Comparison of ENCODE assay signal across 11 mouse cellular contexts in the genomic region with DNA sequence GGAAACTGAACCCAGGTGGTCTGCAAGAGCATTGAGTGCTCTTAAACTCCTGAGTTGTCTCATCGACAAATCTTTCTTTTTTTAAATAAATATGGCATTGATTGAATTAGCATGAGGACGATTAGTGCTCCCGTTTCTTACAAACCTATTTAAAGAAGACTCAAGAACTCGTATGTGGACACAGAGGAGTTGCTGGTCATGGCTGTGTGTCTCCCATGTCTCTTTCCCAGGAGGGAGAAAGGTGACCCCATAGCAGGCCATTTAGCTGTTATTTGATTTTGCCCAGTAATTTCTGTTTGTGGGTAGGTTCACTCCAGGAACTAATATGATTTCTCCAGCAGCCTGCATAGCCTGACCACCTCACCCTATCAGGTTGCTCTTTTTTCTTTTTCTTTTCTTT. TPM values are rescaled to one million over a fixed set of nuclear protein-coding genes. Genes with fewer than 3 reads are reported as not detected.
DNase-seq lines count a peak whose midpoint lies in the region; ATAC-seq and TF ChIP-seq lines count a peak whose summit lies in the region.
"Had no signal": no experiment of that assay in that cellular context is flagged by ENCODE, and none has a peak within 500 bp of the region (broad histone marks: within the 10 kb centered on the region; RNA-seq: fewer than 3 reads in every experiment).

No protein-coding gene starts in this region.

- no peak overlapping the region for H3K4me3 ChIP-seq in kidney, adult 2 months (ENCODE audit: insufficient read depth, low read depth, low read length)
- H3K4me3 ChIP-seq in liver, embryonic 13.5 days (replicated peaks), result peak overlapping the region; percentile 20; the same call in 1 of the 2 replicates

- H3K4me1 ChIP-seq in kidney, adult 2 months (ENCODE audit: control insufficient read depth, insufficient read depth, low read length), result peaks cover 10% of the 10 kb centered on the region; the same call in 1 of the 2 replicates
- H3K4me1 ChIP-seq in liver, embryonic 13.5 days (replicated peaks), result peaks cover 26% of the 10 kb centered on the region

- H3K27ac ChIP-seq in kidney, adult 2 months (ENCODE audit: insufficient read depth, low read depth, low read length), result 0 out of 2 replicates have a peak overlapping the region, but pooled peaks have one; percentile 46
- no peak overlapping the region for H3K27ac ChIP-seq in liver, embryonic 13.5 days
- H3K27ac ChIP-seq: forebrain, embryonic 13.5 days; midbrain, embryonic 12.5 days had no signal

- H3K36me3 ChIP-seq in kidney, adult 2 months (ENCODE audit: control insufficient read depth, insufficient read depth, low read length), result no peaks in the 10 kb centered on the region
- peaks cover 13% of the 10 kb centered on the region for H3K36me3 ChIP-seq in liver, embryonic 13.5 days
- H3K36me3 ChIP-seq: midbrain, embryonic 12.5 days had no signal

- no peak for ATAC-seq in liver, embryonic 13.5 days (ENCODE audit: low read depth)
- ATAC-seq: forebrain, embryonic 13.5 days had no signal

- no peak for TF ChIP-seq POLR2A in kidney, adult 2 months (IDR thresholded peaks at IDR 0.05; ENCODE audit: low read depth, low read length)

- H3K27me3 ChIP-seq in kidney, adult 2 months (replicated peaks; ENCODE audit: control insufficient read depth, insufficient read depth, low read length), result no peaks in the 10 kb centered on the region
- no peaks in the 10 kb centered on the region for H3K27me3 ChIP-seq in liver, embryonic 13.5 days
- H3K27me3 ChIP-seq: forebrain, embryonic 13.5 days had no signal

- no peaks in the 10 kb centered on the region for H3K9me3 ChIP-seq in liver, embryonic 13.5 days (replicated peaks)
- H3K9me3 ChIP-seq: forebrain, embryonic 13.5 days; midbrain, embryonic 12.5 days had no signal

- H3K4me2 ChIP-seq in liver, embryonic 13.5 days, result peak overlapping the region; percentile 51

- no peak for TF ChIP-seq CTCF in kidney, adult 2 months (conservative IDR thresholded peaks at IDR 0.05; ENCODE audit: insufficient read depth, insufficient read length, low read depth, low read length)

- no peak for DNase-seq in kidney, adult 2 months
- DNase-seq in kidney, postnatal 4 days, result no peak
- peak; percentile 8 for DNase-seq in thymus, postnatal 0 days (ENCODE audit: low spot score)
- DNase-seq in thymus, postnatal 25 days, result no peak
- DNase-seq in liver, embryonic 13.5 days, result no peak
- DNase-seq in urinary bladder, postnatal 36 days (ENCODE audit: low spot score in 2 of 2), result no peak
- DNase-seq in left cerebral cortex, adult 18-20 months (ENCODE audit: low spot score in 2 of 2), result no peak
- DNase-seq in layer of hippocampus, adult 8-10 months (ENCODE audit: low spot score in 2 of 2), result no peak
- DNase-seq: kidney, postnatal 14 days had no signal

- no peak overlapping the region for H3K9ac ChIP-seq in liver, embryonic 13.5 days
- H3K9ac ChIP-seq: forebrain, embryonic 13.5 days; midbrain, embryonic 12.5 days had no signal

- 49% methylated on average over 4 of the region's 4 CpGs for WGBS in kidney, adult 2 months
- 55% methylated on average over 4 of the region's 4 CpGs for WGBS in liver, embryonic 13.5 days (ENCODE audit: insufficient replicate concordance)

RNA-seq across cellular contexts. Expression of a gene that starts 1.7 kb away (rescaled TPM):
- polyA plus RNA-seq in kidney, adult 2 months (2012; rRNA removed), result 5.5 and 6.9 TPM in 2 replicates
- polyA plus RNA-seq in thymus, postnatal 0 days (2015; fragmentation: Nextera tagmentation; extraction: Ambion mirVana), result 56.4 and 67.7 TPM in 2 replicates
- polyA plus RNA-seq in liver, embryonic 13.5 days (2015; fragmentation: Nextera tagmentation; extraction: Ambion mirVana), result 15.4 and 18.0 TPM in 2 replicates
- total RNA-seq in left cerebral cortex, adult 18-20 months (2021), result 1 to 10 TPM; 2.5 TPM
- 1 to 10 TPM; 1.5 to 5.8 (median 4.7) TPM for total RNA-seq in layer of hippocampus, adult 8-10 months (2022)
